Mouse (Mus musculus): ENCODE results near the gene Klrb1f.
"Not testable (repeated sequence)": the region's sequence is repeated elsewhere in the genome, so short reads cannot be mapped to it uniquely, and the experiment has no call there.

The Klrb1f gene

DNA sequence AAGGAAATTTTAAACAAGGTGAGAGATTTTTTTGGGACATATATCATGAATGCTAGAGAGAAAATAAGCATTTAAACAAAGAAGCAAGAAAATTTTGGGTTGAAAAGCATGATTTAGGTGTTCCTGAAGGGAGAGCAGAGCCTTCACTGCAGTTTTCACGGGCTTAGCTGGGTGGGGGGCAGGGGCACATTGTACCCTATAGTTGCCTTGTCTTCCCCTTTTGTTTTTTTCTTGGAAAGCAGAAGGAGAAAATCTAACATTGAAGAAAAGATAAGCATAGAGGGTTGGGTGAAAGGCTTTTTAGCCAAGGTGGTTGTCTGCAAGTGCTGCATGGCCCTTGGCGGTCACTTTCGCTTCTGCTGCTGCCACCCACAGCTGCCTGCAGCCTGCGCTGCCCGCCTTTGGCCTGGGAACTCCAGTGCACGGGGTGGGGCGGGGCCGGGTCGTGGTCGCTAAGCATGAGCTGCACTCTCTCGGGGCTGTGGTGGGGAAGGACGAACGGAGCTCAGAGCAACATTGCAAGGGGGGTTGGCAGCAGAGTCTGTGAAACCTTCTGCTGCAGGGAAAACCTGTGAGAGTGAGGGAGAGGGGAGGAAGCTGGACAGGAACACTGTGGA, 3.3 kb downstream of the Klrb1f start:
- DNase-seq (ENCODE audit: low spot score in 2 of 2): peak; percentile 24 to 37

DNA sequence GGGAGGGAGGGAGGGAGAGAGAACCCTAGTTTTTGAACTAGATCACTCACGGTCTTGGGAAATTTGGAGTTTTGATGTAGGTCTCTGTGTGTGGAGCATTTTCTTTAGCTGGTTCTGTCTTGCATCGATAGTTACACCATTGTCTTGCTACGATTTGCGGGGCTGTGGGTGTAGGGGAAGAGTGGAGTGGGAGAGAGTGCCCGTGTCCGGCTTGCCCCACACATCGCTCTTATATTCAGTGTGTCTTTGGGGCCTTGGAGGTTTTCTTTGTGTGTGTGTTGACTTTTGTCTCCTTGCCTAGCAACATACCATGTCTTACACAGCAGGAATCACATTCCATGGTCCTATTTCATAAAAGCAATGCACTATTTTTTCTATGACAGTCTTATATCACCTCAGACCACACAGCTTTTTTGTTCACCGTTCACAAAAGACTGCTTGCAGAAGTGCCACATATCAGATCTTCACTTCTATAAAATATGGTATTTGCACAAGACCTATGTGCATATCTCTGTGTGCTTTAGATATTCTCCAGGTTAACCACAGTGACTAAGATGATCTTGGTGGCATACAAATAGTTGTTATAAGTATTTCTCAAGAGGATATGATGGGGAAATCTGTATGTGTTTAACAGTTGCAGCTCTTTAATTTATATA, 4.0 kb downstream of the Klrb1f start:
- no peak for DNase-seq (ENCODE audit: low spot score in 2 of 2)

DNA sequence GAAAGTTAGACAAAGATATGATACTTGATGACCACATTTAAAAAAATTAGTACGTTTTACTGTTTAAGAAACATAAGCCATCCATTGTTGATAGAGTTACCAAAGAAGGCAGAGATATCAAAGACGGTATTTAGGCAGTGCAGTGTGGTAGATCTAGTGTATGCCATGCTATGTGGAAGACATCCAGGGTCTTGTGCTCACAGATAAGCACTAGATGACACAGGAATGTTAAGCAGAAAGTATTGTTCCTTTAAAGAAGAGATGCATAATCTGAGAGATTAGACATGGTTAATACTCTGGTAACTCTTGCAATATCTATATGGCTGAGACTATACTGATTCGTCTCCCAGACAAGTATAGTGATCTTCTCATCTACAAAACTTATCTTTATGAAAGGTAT, 5.4 kb downstream of the Klrb1f start:
- DNase-seq (ENCODE audit: low spot score in 2 of 2): no peak

DNA sequence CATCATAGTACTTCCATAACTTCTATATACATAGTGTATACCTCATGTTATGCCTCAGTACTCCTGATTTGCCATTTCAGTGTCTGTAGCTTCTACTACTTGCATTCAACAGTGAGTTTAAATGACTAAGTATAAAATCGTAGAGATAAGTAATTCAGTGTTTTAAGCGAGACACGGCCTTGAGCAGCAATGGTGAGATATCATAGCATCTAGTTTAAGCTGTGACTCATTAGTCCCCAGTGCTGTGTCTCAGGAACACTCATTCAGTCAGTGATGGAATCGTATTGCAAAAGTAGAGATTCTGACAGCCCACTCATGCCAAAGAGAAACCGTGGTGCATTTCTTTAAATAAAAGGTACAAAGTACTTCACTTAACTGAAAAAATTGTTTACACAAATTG, 6.0 kb downstream of the Klrb1f start:
- no peak for DNase-seq (ENCODE audit: low spot score in 2 of 2)

DNA sequence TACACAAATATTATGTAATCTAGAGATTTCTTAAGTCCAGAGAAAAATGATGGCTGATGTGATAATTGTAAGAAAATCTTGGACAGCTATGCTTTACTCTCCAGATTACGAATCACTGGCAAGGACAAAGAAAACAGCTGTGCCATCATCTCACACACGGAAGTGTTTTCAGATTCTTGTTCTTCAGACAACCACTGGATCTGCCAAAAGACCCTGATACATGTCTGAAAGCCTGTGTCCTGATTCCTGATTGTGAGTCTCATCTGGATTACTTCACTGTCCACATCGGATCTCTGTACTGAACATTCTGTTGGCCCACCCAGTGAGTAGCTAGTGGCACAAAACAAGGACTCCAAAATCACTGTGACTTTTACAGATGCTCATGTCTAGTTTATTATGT, 10.5 kb downstream of the Klrb1f start:
- no peak for DNase-seq (ENCODE audit: low spot score in 2 of 2)

DNA sequence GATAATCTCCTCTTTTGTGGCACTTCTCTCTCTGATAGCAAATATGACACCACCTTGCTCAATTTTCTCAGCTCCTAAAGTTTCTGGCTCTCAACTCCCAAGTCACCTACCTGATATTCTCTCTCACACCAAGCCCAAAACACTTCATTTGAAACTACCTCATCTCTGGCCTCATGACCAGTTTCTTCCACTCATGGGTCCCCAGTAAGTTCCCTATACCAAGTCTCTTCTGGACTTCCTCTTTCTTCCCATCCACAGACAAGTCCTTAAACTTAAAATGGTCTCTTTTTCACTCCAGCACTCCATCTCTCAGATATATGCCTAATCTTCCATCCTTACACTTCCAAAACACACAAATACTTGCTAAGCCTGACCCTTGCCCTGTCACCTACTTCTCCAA, 12.3 kb downstream of the Klrb1f start:
- DNase-seq (ENCODE audit: low spot score in 2 of 2): no peak

DNA sequence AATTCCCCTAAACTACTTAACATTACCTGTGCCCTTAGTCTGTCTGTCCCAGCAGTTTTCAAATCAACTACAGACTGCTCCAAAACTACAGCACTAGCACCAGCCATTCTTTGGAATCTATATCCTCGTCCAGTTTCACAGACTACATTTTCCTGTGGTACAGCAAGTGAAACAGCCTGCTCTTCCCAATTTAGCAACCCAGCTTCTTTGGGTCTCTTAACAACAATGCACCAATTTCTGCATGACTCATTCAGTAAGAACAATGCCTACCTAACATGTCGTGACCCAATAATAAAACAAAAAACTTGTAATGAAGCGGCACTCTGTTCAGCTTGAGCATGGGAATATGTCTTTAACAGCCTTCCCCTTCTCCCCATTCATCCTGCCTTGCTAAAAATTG, 19.7 kb downstream of the Klrb1f start:
- DNase-seq (ENCODE audit: low spot score in 2 of 2): no peak

DNA sequence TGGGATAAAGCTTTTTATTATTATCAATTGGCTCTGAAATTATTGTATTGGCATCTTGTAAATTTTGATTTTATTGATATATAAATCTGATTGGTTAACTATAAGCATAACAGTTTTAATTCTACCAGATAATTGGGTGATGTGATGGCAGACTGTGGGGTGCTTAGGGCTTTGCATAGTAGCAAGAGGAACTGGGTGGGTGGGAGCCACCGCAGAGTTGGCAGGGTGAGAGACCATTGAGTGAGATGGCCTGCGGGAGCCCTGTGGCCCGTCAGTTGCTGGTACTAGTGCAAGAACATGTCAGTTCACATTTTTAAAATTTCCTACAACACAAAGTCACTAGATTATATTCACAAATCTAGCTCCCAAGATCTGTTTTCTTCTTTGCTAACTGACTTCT, 20.2 kb downstream of the Klrb1f start:
- no peak for DNase-seq (ENCODE audit: low spot score in 2 of 2)

DNA sequence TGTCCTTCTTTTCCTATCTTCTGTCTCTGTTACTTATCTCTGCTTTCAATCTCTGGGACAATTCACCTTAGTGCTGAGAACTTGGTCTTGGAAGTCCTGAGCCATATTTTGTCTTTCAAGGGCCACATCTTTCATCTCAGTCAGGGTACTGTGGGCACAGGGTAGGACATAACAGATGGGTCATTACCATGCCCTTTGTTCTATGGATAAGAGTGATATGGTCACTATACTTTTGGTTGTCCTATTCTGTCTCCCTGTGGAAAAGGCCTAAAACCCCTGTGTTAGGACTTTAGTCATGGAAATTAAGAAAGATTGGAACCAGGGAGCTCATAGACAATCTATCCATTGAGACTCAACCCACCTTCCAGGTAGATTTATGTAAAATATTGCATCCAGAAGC, 20.8 kb downstream of the Klrb1f start:
- no peak for DNase-seq (ENCODE audit: low spot score in 2 of 2)

DNA sequence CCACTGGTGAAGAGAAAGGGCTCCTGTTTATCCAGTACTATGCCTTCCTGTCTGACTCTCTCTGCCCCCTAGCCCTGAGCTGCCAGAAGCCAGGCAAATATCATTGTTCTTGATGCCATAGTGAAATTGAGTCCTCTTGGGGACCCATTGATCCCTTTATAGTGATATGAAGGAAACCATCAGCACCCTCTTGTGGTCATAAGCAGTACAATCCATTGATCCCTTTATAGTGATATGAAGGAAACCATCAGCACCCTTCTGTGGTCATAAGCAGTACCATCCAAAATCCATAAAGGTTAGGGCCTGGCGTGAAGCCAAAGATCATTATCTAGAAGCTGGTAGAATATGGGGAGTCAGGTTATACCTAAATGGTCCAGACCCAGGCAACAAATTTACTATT, 21.3 kb downstream of the Klrb1f start:
- peak; percentile 27 to 64 for DNase-seq (ENCODE audit: low spot score in 2 of 2)

DNA sequence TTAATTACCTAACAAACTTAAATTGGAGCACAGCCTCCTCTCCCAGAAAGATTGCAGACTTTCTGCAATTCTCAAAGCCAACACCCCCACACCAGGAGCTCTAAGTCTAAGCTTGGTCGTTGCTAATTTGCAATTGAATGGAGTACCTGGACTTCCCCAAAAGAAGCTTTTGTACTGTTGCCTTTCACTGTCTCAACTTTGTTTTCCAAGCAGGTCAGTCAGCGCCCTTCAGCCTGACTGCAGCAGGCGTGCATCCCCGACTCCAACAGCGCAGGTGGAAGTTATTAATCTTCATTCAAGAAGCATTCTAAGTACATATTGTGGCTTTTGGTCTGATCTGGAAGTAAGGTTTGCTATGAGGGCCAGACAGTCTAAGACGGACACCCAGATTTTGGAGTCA, 39.4 kb downstream of the Klrb1f start:
- DNase-seq (ENCODE audit: low spot score in 2 of 2): no peak

DNA sequence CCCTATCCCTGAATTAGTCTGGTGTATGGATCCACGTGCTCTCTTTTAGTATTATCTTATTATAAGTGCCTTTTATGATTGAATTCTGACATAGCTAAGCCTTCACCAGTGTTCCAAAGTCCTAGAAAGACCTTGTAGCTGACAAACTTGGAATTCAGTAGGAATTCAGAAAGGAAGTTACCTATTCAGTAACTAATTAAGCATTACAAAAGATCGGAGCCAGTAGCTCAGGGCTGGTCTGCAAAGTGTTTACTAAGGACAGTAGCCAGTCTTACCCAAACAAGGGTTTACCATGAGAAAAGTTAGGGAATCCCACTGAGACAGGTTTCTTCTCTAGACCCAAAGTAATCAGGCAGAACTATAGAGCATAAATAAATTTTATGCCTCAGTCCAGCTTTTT, 40.3 kb downstream of the Klrb1f start:
- not testable (repeated sequence) for DNase-seq (ENCODE audit: low spot score in 2 of 2)

DNA sequence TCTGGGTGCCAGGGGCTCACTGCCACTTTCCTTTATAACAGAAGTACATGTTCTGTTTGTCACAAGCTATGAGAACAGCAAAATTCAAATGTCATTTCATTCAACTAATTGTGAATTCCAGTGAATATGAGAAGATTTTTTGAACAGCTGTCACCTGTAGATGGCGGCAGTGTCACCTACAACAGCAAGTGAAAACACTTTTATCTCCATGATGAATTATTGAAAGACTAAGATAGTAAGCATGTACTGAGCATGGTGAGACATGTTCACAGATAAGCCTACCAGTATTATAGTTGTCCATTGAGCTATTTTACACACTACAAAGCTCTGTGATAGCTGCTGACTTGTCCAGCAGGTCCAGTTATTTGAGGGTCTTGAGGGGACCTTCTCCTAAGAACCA, 42.5 kb downstream of the Klrb1f start:
- peak; percentile 6 to 53 for DNase-seq (ENCODE audit: low spot score in 2 of 2)

DNA sequence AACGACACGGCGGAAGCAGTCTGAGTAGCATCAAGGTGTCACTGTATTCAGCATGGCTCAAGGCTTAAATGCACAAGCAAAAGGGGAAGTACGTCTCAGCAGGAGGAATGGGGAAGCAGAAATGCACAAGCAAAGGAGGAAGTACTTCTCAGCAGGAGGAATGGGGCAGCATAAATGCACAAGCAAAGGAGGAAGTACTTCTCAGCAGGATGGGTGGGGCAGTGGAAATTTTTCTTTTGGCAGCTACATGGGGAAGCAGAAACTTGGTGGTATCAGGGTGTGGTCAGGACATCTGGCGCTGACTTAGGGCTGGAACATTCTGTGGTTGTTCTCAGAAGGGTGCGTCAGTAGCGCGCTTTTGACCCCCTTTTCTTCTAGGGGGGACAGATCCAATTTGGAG, 42.9 kb downstream of the Klrb1f start:
- not testable (repeated sequence) for DNase-seq (ENCODE audit: low spot score in 2 of 2)

DNA sequence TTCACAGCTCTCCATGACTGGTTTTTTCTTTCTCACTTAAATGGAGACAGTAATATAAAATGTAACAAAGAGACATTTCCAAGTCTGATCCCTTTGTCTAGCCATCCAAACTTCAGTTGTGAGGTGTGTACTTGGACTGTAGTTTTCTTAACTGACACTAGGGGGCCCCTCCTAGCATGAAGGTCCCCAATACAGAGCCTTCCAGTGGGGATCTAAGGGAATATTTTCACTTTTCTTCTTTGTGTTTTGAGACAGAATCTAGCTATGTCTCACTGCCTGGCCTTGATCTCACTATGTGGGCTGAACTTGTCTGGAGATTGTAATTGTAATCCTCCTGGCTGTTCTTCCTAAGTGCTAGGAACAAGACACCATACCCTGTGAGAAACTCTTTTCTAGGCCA, 49.5 kb downstream of the Klrb1f start:
- DNase-seq (ENCODE audit: low spot score in 2 of 2): peak in 1 of 2 experiments; percentile 39

DNA sequence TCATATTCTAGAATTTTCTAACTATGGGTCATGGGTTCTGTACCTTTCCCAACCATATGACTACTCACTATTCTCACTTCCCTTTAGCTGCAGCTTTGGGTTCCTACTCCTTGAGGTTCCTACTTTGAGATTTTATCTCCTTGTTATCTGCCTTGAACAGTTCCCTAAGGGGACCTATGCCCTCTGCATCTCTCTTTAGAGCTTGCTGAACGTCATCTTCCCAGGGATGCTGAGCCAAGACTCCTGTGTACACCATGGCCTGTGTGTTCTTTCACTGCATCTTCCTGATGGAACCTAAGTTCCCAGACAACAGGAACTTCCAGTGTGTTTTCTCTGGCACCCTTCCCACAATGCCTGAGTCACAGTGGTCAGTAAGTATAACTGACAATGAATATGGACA, 52.2 kb downstream of the Klrb1f start:
- no peak for DNase-seq (ENCODE audit: low spot score in 2 of 2)

DNA sequence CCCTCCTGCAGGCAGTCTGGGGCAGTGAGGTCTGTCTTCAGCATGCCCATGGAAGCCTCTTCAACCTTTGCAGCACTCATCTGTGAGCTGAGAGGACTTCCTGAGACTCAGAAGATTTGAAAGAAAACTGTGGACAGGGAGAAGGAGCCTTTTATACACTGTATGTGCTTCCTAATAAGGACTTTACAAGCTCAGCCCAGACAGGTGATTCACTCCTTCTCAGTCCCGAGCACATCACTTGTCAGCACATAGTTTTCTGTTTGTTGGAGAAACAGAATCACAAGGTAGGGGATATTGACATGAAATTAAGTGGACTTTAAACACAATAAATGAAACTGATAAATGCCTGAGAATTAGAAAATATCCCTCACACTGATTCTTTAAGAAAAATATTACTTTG, 55.1 kb downstream of the Klrb1f start, which contains the start of gene Clec2e:
Clec2e (minus strand) TSS at position 120 of the 400 bp plus-strand sequence.
- not testable (repeated sequence) for DNase-seq (ENCODE audit: low spot score in 2 of 2)

DNA sequence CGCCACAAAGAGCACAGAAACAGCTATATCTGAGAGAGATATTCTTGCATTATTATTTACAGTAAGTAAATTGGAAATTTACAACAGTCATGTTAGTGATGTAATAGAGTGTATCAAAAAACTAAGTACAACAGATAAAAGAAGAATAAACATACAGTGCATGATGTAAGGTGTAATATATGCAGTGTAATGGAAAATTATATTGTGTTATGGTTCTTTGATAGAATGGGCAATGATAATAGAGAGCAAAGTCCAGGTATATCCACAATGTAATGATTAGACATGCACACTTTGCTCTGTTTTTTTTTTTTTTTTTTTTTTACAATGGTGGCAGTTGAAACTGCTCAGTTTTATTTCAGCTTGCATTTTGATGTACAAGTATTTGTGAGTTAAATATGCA, 55.9 kb downstream of the Klrb1f start:
- no peak for DNase-seq (ENCODE audit: low spot score in 2 of 2)

DNA sequence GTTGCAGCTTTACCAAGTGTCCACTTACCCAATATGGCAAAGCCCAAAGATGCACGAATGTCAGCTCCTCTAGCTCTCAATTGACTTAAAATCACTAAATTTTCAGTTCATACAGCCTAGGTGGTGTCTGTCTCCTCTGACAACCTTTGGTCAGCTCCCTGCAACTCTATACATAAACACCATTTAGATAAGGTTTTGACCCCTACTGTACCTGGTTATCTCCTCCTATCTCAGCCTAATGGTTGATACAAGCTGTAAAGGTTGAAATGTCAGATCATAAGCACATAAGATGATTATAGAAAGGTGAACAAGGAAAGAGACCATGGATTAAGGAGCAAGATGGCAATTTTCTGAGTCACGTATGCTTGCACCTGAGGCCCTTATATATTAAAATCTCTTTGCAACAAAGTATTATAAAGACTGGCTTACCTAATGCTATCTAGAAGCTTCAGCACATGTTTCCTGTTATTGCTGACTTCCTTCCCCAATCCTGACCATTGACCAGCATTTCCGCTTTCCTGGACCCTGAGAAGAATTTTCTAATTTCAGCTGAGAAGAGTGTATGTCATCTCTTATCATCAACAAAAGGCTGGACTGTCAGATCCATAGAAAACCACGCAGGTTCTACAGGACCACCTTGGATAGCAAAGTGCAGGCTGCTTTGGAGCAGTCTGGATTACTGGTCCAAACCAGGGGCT, 57.3 kb downstream of the Klrb1f start:
- no peak for DNase-seq (ENCODE audit: low spot score in 2 of 2)
